Mouse (Mus musculus) kidney, postnatal 36 days (tissue): Measurements from ENCODE around the gene Lrrc4.

ENCODE experiments used
- DNase-seq, 2 experiments: peaks; one replicate each; pipeline ENCODE4 v3.0.0; 2021 to 2022; ENCODE audit warnings: mixed read lengths in 2 of 2

Gene Lrrc4

DNA sequence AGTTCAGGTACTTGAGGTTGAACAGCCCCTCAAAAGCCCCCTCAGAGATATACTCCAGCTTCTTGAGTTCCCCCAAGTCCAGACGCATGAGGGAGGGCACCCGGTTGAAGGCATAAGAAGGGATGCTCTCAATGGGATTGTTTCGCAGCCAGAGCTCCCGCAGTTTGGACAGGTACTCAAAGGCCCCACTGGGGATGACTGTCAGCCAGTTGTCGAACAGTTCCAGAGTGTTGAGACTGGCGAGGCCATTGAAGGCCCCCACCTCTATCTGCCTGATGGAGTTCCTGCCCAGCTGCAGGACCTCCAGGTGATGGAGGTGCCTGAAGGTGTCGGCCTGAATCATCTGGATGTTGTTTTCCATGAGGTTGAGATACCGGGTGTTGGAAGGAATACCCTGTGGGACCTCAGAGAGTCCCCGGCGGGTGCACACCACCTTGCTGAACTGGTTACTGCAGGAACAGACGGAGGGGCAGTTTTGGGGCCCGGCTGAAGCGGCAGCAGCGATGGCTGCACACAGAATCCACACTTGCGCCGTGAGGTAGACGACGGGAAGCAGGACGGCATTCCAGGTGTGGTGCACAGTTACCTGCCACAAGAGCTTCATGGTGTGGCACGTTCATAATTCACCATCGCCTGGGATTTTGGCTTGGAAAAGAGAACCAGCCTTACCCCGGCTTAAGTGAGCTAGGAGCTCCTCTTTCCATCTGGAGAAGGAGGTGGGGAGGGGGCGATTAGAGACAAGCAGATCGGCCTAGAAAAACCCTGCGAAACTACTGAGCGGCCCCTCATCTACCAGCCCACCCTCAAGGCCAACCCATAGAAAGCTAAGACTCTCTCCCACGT is at the start of gene Lrrc4:
TSS of gene Lrrc4 (minus strand) at position 737 of the 843 bp plus-strand sequence.
- DNase-seq: no peak

DNA sequence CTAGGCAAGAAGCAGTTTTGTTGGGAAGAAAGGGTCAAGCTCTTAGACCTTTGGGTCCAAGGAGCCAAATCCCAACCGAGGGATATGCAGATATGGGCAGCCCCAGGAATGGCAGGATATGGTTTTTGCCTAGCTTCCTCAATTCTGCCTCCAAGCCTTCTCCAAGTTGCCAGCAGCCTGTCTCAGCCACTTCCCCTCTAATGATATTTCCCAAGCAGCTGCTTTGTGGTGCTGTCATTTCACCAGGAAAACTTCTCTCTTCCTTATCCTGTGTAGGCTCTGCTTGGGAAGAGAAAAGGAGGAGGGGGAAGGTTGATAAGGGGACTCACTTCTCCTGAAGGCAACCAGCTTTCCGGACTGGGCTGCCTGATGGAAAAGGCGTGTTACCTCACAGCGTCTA is 49.4 kb upstream of the Lrrc4 start:
- DNase-seq: peak; percentile 21 to 39

DNA sequence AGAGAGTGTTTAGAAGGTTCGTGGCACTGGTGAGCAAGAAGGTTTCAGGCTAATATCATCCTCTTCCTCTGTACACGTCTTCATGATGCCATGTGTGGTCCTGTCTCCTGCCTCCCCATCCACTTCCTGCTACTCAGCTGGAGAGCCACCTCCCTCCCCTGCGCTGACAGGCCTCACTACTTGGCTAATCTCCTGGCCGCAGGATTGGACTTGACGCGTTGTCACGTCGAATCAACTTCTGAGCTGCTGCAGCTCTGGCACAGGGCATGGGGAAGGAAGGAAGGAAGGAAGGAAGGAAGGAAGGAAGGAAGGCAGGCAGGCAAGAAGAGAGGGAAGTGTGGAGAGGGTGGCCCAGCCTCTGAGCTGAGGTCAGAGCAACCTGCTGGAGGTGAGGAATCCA is 47.8 kb upstream of the Lrrc4 start:
- no peak for DNase-seq

DNA sequence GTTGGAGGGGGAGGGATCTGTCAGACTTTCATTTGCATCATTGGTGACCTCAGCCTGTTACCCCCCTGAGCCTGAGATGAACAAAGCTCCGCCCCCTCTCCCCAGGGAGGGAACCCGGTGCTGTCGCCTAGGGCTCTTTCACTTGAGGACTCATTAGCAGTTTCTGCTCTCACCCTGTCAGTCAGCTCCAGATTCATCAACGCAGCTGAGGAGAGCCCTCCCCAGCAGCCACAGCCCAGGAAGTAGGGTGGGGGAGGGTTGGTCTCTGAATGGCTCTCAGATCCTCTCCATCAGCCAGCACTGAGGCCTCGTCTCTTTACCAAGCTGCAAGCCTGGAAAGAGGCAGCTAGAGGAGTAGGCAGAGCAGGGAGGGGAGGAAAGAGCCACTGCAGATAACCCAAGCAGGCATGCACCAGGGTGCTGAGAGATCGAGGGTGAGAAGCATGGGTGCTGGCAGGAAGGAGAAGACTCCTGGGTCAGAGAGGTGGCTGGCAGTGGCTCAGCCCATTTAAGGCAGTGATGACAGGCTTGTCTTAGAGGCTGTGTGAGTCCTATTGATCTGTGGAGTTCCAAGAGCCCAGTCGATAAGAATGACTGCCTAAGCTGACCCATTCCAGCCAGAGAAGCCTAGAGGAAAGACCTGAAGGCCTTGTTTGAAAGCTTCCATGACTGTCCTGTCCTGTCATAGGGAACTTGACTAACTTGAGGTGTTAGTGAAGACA is 46.6 kb upstream of the Lrrc4 start:
- no peak for DNase-seq

DNA sequence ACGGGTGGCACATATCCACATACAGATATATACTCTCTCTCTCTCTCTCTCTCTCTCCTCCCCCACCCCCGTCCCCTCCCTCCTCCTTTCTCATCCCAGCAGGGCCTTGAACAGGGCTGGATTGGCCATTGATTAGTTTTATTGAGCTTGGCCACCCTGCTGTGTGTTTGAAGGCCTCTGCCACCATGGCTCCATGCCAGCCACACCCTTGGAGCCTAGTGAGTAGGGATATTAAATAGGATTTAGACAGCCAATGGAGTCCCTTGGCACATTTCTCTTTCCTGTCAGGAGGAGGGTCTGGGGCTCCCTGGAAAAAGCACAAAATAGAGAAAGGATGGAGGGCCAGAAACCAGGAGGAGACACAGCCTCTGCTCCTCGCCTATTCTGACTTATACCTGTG is 44.9 kb upstream of the Lrrc4 start:
- no peak for DNase-seq

DNA sequence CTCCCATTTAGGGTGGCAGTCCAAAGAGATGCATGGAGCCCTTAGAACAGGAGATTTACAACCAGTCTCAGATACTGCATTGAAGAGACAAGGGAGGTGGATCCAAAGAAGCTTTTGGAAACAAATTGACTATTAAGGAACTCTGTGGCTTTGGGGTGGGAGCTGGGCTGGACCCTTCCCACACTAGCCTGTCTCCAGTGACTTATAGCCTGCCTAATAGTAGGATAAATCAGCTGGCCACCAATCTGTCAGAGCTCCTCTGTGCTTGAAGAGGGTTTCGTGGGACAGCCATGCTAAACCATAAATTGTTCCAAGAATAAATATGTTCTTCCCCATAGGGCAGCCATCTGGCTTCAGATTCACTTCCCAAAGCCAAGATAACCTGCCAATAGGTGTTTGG is 43.8 kb upstream of the Lrrc4 start:
- DNase-seq: no peak

DNA sequence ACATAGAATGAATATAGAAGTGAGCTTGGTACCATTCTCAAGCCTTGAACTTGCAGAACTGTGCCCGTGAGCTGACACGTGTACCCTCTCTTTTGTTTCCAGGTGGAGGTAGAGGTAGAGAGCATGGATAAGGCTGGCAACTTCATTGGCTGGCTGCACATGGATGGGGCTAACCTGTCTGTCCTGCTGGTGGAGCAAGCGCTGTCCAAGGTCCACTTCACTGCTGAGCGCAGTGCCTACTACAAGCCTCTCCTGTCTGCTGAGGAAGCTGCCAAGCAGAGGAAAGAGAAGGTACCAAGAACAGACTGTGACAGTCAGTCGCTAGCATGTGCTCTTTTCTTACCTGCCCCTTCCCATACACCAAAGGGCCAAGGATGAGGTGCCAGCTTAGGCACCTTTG is 43.2 kb upstream of the Lrrc4 start:
- DNase-seq: peak; percentile 23 to 52

GRCm38 (mm10) chr6:28874053-28874452 is 42.5 kb upstream of the Lrrc4 start:
- DNase-seq: no peak

- no peak for DNase-seq
Measured at GRCm38 (mm10) chr6:28872421-28872795, 40.9 kb upstream of the Lrrc4 start.

GRCm38 (mm10) chr6:28871725-28872420 is 40.3 kb upstream of the Lrrc4 start:
- no peak for DNase-seq

DNA sequence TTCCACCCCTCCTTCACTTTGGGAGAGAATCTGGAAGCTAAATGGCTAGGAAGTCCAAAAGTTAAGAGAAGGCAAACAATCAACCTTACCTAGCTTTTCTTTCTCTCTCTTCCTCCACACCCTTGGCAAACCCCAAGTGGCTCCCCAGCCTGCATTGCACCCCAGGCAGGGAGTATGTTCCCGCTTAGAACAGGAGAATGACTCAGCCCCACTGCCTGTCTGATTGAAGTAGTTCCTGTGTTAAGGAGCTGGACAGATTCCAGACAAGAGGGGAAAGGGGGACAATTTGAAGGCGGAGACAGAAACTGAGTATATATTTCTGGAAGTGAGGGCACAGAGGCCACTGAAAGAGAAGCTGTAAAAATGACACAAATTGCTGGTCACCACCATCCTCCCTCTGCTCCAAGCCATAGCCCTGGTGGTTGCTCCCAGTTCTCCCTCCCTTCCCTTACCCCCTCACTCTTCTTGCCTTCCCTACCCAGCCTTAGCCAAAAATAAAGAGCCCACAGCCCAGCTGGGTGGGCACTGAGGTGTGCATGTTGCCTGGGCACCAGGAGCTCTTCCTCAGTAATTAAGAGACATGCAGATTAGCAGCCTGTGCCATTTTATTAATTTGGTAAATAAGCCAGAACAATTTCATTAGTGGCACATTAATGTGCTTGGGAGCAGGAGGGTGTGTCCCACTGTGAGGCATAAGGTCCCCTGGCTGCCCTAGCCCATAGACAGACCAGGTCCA is 36.1 kb upstream of the Lrrc4 start:
- DNase-seq: no peak

DNA sequence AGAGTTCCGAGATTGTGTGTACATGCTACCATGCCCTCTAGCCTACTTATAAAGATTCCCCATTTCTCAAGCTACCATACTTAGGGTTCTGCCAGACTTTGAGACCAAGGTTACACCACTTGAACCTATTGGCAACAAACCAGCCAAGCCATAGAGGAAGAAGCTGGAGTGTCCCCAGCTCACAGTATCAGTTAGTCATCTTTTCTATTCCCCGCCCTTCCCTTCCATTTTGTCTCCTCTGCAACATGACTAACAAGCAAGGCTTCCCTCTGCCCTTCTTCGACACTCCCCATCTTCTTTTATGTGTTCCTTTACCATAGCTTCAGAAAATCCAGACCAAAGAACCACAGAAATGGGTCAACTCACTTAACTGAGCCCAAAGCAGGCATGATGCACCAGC is 34.7 kb upstream of the Lrrc4 start:
- no peak for DNase-seq

DNA sequence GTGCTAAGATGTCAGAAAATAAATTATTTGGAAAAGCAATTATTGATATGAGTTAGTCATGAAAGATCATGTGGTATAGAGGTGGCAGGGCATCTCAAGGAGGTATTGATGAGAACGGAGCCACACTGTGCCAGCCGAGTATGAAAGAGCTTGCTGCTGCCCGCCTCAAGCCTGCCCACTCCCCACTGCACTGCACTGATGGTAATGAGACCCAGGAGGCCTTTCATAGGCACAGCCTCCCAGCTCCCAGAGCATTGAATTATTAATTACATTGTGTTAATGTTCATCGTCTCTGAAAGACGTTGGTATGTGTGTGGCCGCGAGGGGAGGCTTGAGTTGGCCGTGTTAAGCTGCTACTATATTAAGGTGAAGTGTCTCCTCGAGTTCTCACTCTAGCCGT is 33.6 kb upstream of the Lrrc4 start:
- no peak for DNase-seq

DNA sequence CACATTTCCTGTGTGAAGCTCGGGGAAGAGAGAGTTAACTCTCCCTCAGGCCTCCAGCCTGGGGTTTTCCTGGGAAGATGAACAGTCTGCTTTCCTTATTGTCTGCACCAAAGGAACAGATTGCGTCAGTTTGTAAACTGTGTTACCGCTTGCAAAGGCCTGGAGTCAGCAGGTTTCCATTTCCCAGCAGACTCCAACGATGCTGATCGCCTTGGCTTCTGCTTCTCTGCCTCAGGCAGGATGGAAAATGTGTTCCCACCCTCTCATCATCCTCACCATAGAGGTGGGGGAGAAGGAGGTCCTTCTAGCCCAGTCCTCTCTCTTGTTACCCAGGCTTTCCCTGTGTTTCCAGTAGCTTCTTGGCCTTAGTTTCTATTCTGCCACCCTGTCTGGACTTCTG is 33.1 kb upstream of the Lrrc4 start:
- DNase-seq: peak in 1 of 2 experiments; percentile 12

GRCm38 (mm10) chr6:28862304-28862703 is 30.8 kb upstream of the Lrrc4 start:
- no peak for DNase-seq

GRCm38 (mm10) chr6:28860922-28861321 is 29.4 kb upstream of the Lrrc4 start:
- DNase-seq: no peak

DNA sequence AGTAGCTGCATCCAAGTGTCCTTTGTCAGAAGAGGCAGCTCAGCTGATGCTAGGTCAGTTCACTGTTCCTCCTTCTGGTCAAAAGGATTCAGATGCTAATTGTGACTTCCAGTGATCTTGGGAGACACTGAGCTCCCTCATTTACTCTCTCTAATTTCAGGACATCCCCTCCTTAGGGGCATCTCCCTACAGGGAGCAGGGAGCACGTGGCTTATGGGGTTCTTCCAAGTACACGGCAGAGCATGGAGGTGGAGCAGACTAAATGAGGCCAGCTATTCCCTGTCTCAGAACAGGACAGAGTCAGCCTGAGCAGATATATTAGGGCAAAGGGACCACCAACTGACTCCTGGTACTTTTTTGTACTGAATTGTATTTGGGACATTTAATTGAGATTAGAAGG is 28.9 kb upstream of the Lrrc4 start:
- DNase-seq: no peak

DNA sequence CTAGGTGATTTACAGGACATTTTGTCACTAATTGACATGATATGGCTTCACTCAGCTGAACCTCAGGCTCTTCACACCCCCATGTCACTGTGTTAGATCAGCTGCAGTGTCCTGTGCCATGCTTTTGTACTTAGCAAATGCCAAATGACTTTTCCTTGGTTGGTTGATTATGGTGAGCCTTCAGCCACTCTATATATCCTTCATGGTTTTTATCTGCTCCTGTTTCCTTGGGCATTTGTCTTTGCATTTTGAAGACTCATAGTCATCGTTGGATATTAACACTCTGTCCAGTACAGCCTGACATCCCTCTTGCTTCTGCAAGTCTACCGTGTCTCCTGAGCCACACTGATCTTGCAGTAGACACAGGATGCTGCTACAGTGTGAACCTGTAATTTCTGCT is 27.5 kb upstream of the Lrrc4 start:
- DNase-seq: no peak

DNA sequence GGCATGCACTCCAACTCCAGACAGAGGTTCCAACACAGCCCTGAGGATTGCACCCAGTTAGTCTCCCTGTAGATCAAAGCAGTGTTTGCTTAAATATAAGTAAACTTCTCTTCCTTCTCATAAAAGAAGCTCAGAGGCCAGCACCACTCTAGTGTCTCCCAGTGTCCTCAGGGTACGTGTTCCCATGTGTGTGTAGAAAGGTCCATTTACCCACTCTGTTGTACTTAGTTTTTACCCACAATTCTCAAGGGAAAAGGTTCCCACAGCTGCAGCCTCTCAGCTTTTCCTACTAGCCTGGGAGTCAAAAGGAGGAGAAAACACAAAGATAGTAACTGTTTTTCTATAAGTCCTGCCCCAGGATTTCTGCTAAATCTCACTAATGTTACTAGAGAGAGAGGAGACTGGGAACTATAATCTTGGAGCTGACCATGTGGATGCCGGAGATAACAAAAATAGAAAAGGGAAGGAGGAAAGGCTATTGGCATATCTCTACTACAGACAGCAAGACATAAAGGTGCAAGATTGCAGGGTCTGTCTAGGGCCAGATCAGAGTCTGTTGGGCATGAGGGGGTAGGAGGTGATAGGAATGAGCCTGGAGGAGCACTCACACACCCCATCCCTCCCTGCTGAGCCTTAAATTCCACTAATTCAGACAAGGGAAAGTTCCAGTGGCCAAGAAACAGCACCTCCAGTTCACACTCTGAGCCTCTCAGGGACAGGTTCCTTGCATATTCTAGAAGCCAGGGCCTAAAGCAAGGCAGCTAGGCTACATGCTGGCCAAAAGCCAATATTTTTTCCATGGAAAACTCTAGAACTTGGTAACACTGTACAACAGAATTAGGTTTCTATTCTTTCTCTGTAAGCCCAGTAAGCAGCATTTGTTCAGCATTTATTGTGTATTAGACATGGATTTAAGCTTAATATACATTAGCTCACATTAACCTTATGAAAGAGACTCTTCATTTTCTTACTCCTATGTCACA is 25.9 kb upstream of the Lrrc4 start:
- DNase-seq: no peak

- DNase-seq: no peak
Measured at GRCm38 (mm10) chr6:28856789-28857188, 25.2 kb upstream of the Lrrc4 start.

DNA sequence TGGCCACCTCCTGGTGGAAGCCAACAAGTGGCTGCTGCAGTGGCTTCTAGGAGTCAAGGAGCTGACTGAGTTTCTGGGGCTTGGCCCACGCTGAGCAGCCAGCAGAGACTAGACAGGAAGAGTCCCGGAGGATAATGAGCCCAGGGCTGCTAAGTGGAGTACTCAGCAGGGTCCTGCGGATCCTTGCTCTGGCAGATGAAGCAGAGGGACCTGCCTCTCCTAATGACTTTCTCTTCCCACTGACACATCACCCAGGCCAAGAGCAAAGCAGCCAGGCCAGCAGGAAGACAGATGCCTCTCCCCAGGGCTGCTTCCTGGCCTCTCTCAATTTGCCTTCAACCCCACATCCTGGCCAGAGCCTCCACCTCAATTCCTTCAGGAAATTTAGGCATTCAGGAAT is 23.9 kb upstream of the Lrrc4 start:
- no peak for DNase-seq

DNA sequence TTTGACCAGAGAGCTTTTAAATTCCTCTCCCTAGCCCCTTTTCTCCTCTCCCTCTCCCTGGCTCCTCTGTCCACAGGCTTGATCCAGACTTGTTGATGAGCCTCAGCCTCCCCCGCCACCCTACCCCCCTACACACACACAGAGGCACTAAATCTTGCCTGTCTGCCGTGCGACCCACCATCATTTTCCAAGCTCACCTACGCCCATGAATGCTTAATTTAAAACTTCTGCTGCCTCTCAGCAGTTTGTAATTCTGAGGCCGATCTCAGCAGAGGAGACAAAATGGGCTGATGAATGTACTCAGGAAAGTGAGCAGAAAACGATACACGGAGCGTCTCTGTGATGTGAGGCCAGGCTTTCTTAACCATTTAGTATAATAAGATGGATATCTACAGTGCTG is 23.1 kb upstream of the Lrrc4 start:
- DNase-seq: no peak
